Mouse (Mus musculus) inflammation-experienced regulatory T-cells, adult 6 months (primary cell): ENCODE measurements around the gene Plekhn1. TPM values are rescaled to one million over a fixed set of nuclear protein-coding genes. Genes with fewer than 3 reads are reported as not detected.
A peak's percentile ranks its signal among the peaks of the same experiment; 100 is the strongest.

ENCODE experiments used
- ATAC-seq: one replicate; pipeline ENCODE4 v1.8.0; 2017
- polyA plus RNA-seq, 3 experiments: library from polyadenylated mRNA; unstranded; fragments of 100-300 nt; shearing (Covaris generic); gene quantifications; one replicate each; pipeline ENCODE4 v1.2.1; 2017

Gene Plekhn1
- polyA plus RNA-seq, 3 experiments from 2014 or later = 4.3 to 11.0 (median 8.1) TPM

GRCm38 (mm10) chr4:156213134-156213533 is 21.5 kb downstream of the Plekhn1 start:
- ATAC-seq = no peak

GRCm38 (mm10) chr4:156209963-156210635 is 24.6 kb downstream of the Plekhn1 start:
- no peak for ATAC-seq

GRCm38 (mm10) chr4:156208872-156209271 is 25.8 kb downstream of the Plekhn1 start:
- no peak for ATAC-seq

- ATAC-seq = peak; percentile 14
Observed at GRCm38 (mm10) chr4:156203413-156204131, 31.1 kb downstream of the Plekhn1 start.

GRCm38 (mm10) chr4:156203001-156203412 is 31.6 kb downstream of the Plekhn1 start, which contains the start of gene AW011738:
AW011738 (plus strand) TSS chr4:156203304.
- ATAC-seq = peak; percentile 84

GRCm38 (mm10) chr4:156202462-156202893 is 32.2 kb downstream of the Plekhn1 start:
- ATAC-seq = no peak

GRCm38 (mm10) chr4:156200623-156201475 is 33.8 kb downstream of the Plekhn1 start, which contains the start of gene Isg15:
Isg15 (minus strand) TSS chr4:156200818.
- peak; percentile 52 for ATAC-seq

- ATAC-seq = no peak
Observed at GRCm38 (mm10) chr4:156197829-156198205, 36.8 kb downstream of the Plekhn1 start.

GRCm38 (mm10) chr4:156197131-156197828 is 37.4 kb downstream of the Plekhn1 start, which contains the start of gene Agrn:
Agrn (minus strand) TSS chr4:156197488.
- ATAC-seq = peak; percentile 14

- no peak for ATAC-seq
Observed at GRCm38 (mm10) chr4:156195927-156196870, 38.5 kb downstream of the Plekhn1 start.

GRCm38 (mm10) chr4:156194346-156194745 is 40.3 kb downstream of the Plekhn1 start:
- no peak for ATAC-seq

- no peak for ATAC-seq
Observed at GRCm38 (mm10) chr4:156193906-156194305, 40.8 kb downstream of the Plekhn1 start.

GRCm38 (mm10) chr4:156193200-156193590 is 41.5 kb downstream of the Plekhn1 start:
- ATAC-seq = no peak

GRCm38 (mm10) chr4:156192421-156193199 is 42.0 kb downstream of the Plekhn1 start:
- ATAC-seq = no peak

- ATAC-seq = no peak
Observed at GRCm38 (mm10) chr4:156188811-156189323, 45.8 kb downstream of the Plekhn1 start.

- no peak for ATAC-seq
Observed at GRCm38 (mm10) chr4:156188162-156188810, 46.4 kb downstream of the Plekhn1 start.

GRCm38 (mm10) chr4:156185950-156186850 is 48.5 kb downstream of the Plekhn1 start:
- ATAC-seq = no peak

GRCm38 (mm10) chr4:156185456-156185949 is 49.2 kb downstream of the Plekhn1 start:
- ATAC-seq = no peak
